Mouse (Mus musculus) layer of hippocampus, postnatal 36 days (tissue): ENCODE results near the gene Npm3. TPM values are rescaled to one million over a fixed set of nuclear protein-coding genes. Genes with fewer than 3 reads are reported as not detected.

Experiments
- DNase-seq, 2 experiments: peaks; one replicate each; pipeline ENCODE4 v3.0.0; 2022
- total RNA-seq, 2 experiments: library from RNA; stranded (reverse); gene quantifications; 2 replicates each; pipeline ENCODE4 v1.2.3; 2021

Gene Npm3
- total RNA-seq, 2 experiments from 2014 or later, result 9.6 to 10.4 TPM

- no peak for DNase-seq
These were observed 2.5 kb upstream of the Npm3 start for GRCm38 (mm10) chr19:45751881-45752280.

- DNase-seq, result no peak
These were observed 624 bp downstream of the Npm3 start for GRCm38 (mm10) chr19:45748691-45749242.

GRCm38 (mm10) chr19:45748206-45748605 is 1.2 kb downstream of the Npm3 start:
- no peak for DNase-seq

- peak; percentile 81 to 85 for DNase-seq
These were observed 2.1 kb downstream of the Npm3 start for GRCm38 (mm10) chr19:45747028-45747867.

- DNase-seq, result peak; percentile 63 to 70
These were observed 3.0 kb downstream of the Npm3 start for GRCm38 (mm10) chr19:45746153-45747020.

GRCm38 (mm10) chr19:45745344-45746152 is 3.8 kb downstream of the Npm3 start:
- no peak for DNase-seq

DNA sequence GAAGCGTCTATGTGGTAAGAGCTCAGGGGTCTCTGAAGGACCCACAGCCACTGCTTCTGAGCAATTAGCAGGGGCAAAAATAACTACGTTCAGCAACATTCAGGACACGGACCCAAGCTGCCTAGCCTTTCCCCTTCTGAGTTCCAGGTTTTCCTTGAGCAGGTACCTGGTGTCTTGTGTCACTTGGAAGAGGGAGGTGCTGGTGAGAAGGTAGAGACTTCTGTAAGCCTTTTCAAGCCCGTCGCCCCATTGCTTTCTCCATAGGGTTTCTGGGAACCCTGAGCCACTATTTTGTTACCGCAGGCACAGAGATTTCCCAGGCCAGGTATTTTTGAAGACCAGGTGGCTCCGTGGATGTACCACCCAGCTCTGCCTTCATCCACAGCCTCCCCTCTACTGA is 5.8 kb downstream of the Npm3 start:
- DNase-seq, result no peak

DNA sequence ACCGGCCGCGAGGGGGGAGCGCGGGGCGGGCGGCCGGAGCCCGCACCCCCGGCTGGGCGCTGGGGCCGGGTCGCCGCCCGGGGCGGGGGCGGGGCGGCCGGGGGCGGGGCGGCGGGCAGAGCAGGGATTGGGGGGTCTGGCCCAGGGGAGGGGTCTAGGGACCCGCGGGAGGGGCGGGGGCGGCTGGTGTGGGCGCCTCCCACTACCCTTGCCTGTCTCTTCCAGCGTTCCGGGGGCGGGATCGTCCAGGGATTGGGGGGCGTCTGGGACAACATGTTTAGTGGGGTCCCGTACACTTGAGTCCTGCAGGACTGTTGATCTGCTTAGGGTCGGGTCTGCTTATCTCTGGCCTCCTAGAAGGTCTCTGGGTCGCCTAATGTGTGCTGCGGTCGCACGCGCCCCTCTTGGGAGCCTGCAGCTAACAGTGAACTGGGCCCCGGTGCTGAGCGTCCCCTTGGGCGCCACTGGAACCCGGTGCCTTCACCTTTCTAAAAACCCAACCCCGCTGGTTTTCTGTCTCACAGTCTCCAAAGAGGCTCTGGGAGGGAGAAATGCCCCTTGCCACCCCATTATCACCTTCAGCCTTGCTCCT is 6.3 kb downstream of the Npm3 start:
- no peak for DNase-seq

DNA sequence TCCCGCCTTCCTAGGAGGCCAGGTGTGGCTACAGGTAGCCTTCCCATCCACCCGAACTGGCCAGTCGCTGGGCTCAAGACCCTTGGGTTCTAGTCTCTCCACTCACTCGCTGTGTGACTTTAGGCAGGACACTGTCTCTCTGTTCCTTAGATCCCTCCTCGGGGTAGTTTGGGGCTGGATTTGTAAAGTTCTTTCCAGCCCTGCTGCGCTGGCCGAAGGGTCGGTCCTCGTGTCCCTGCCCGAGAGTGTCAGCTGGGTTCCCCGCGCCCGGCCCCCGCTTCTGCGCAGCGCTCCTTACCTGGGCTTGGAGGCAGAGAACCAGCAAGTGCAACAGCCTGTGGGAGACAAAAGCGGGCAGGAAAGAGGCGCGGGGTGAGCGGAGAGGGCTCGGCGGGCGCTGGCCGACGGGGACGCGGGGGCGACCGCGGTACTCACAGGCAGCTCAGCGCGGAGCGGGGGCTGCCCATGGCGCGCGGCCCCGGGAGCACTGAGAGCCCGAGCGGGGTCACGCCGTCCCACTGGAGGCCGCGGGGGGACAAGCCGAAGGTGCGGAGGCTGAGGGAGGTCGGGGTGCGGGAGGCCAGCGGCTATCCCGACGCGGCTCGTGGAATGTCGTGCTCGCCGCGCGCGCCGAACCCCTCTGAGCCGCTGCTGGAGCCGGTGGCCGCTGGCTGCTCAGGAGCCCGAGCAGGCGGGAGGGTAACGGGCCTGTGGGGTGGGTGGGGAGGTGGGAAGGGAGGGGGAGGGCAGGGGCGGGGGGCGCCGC is 7.0 kb downstream of the Npm3 start, which contains the start of gene Fgf8:
TSS of gene Fgf8 (minus strand) at position 698 of the 766 bp plus-strand sequence.
- no peak for DNase-seq

- no peak for DNase-seq
These were observed 7.8 kb downstream of the Npm3 start for GRCm38 (mm10) chr19:45741431-45742217.

DNA sequence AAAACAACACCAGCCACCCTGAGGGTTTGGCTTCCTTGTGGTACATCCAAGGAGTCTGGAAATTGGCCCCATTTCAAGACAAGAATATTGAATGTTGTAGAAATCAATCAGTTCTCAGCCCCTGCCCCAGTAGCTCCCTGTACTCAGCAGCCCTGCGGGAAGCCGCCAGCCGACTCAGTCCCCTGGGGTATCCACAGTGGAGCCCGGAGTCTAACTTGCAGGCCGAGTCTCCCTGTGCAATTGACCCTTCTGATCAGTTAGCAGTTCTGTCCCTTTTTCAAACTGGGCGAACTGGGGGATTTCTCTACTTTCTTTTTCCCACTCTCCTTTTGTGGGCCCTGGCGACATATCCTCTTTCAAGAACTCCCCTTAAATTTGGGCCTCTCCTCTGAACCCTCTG is 8.6 kb downstream of the Npm3 start:
- no peak for DNase-seq

DNA sequence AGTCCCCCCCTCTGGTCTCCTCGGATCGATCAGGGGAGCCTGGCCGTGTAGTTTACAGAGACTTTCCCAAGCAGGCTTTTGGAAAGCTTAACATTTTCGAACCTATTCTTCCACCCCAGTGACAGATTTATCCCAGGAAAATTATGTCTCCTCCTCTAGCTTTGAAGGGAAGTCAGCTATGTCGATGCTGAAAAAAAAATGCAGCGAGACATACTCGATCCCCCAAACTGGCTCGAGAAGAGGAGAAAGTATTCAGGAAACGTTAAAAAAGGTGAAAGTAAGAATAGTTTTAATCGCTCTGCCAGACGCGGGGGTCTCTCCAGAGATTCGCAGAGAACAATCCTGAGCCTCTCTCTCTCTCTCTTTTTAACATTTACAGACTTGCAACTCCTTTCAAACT is 9.2 kb downstream of the Npm3 start:
- DNase-seq, result no peak

- no peak for DNase-seq
These were observed 10.9 kb downstream of the Npm3 start for GRCm38 (mm10) chr19:45738521-45738920.

DNA sequence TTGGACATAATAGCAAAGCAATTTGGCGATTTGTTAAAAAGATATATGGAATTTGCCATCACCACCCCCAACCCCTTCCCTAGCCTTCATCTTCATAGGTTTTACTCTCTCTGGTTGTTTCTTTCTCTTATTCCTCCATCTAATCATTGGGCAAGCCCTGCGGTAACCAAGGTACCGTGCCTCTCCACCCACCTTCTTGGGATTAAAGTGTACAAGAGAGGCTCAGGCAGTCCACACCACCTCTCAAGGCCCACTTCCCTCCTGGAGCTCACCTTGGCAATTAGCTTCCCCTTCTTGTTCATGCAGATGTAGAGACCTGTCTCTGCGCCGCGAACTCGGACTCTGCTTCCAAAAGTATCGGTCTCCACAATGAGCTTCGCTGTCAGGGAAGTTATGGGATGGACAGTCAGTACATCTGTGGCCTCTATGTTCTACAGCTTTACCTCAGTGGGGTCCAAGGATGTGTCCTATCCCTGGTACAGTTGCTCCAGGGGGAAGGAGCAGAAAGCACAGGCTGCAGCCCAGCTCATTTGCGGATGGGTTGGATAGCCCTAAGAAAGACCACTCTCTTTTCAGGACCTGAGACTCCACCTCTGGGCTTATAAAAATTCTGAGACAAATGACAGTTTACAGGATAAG is 11.4 kb downstream of the Npm3 start:
- no peak for DNase-seq

DNA sequence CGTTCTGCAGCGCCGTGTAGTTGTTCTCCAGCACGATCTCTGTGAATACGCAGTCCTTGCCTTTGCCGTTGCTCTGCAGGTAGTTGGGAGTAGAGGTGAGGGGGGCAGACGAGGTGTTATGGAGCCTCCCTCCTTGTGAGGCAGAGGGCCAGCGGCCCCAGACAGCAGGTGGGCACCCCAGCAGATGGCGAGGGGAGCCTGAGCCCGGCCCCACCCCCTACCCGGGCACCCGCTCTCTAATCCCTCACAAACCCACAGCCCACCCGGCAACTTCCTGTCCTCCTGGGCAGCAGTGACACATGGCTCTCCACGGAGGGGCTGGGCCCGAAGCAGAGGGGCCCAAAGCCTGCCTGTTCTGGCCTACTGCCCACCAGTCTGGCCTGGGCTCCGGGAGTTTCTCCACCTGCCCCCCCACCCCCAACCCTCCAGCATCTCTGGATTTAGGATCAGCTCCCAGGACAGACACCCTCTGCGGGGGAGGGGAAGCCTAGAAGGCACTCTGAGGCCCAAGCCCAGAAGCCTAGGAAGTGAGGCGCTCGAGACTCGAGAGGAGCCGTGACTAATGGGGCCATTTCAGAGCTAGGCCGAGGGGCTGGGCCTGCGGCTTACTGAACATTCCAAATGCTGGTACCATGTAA is 12.1 kb downstream of the Npm3 start:
- DNase-seq, result no peak

DNA sequence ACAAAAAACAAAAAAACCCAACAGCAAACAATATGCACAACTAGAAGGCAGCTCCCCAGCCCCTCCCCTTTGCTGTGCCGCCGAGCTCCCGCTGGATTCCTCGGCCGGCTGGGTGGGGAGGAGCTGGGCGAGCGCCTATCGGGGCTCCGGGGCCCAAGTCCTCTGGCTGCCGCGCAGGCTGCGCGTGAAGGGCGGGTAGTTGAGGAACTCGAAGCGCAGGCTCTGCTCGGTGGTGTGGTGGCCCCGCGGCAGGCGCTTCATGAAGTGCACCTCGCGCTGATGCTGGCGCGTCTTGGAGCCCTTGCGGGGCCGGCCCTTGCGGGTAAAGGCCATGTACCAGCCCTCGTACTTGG is 12.6 kb downstream of the Npm3 start:
- no peak for DNase-seq

GRCm38 (mm10) chr19:45736241-45736640 is 13.2 kb downstream of the Npm3 start:
- DNase-seq, result no peak

- DNase-seq, result no peak
These were observed 14.6 kb downstream of the Npm3 start for GRCm38 (mm10) chr19:45734762-45735161.

DNA sequence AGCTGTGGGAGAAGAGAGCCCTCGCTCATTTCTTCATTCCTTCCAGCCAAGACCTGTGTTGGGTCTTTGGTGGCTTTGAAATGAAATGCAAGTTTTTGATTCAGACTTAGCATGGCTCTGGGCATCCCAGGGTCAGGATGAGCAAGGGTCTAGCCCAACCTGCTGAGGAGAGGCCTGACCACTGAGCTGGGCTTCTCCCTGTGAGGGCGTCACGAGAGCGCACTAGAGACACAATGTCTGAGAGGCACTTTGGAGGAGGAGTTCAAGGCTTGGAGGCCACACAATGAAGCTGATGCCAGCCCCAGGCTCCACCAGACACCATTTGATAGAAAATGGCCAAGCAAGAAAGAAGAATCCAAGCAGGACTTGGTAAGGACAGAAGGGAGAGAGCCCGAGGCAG is 15.2 kb downstream of the Npm3 start:
- DNase-seq, result no peak
